13 mouse cellular contexts compared by ENCODE assay signal in the genomic region with DNA sequence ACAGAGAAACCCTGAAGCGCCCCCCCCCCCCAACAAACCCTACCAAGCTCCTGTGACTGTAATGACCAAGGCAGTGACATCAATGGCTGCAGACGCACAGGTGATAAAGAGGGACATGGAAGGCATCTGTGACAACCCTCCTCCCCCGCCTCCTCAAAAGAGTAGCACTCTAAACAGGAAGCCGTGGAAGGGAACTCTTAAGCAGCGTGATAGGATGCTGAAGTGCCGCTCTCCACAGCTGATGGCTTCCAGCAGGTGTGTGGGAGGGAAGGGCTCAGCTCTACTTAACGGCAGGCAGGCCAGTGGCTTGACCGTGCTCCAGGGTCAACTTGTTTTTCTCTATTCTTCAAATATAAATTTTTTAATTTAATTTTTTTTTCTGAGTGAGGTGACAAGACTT.
"Had no signal": no experiment of that assay in that cellular context is flagged by ENCODE, and none has a peak within 500 bp of the region (broad histone marks: within the 10 kb centered on the region; RNA-seq: fewer than 3 reads in every experiment).

No protein-coding gene starts in this region.

- H3K27me3 ChIP-seq: kidney, embryonic 15.5 days; neural tube, embryonic 13.5 days had no signal

- H3K9me3 ChIP-seq: kidney, embryonic 15.5 days; limb, embryonic 10.5 days; midbrain, embryonic 10.5 days; neural tube, embryonic 13.5 days had no signal

- H3K4me2 ChIP-seq: kidney, embryonic 15.5 days; liver, embryonic 11.5 days; lung, embryonic 14.5 days; neural tube, embryonic 13.5 days had no signal

- H3K27ac ChIP-seq: kidney, embryonic 15.5 days; left cerebral cortex, adult 2 months; limb, embryonic 10.5 days; midbrain, embryonic 10.5 days; neural tube, embryonic 13.5 days had no signal

- H3K9ac ChIP-seq: kidney, embryonic 15.5 days; lung, embryonic 14.5 days; neural tube, embryonic 13.5 days had no signal

- H3K4me1 ChIP-seq: kidney, embryonic 15.5 days had no signal

- H3K4me3 ChIP-seq: kidney, embryonic 15.5 days; left cerebral cortex, adult 2 months; limb, embryonic 10.5 days; midbrain, embryonic 10.5 days; neural tube, embryonic 13.5 days had no signal

- DNase-seq: kidney, adult 2 months; kidney, postnatal 14 days; lung, embryonic 14.5 days; lung, postnatal 10 days; lung, postnatal 4 days; midbrain, embryonic 14.5 days; right cerebral cortex, postnatal 14 days had no signal
